Mouse (Mus musculus): ENCODE data around the gene Usp44.

The Usp44 gene

GRCm38 (mm10) chr10:93856095-93856494, 24.7 kb downstream of the Usp44 start:
- DNase-seq, result no peak

- no peak for DNase-seq
These were observed 37.0 kb downstream of the Usp44 start for GRCm38 (mm10) chr10:93868401-93868800.

- DNase-seq, result no peak
These were observed 37.5 kb downstream of the Usp44 start for GRCm38 (mm10) chr10:93868886-93869285.

- DNase-seq, result no peak
These were observed 45.4 kb downstream of the Usp44 start for GRCm38 (mm10) chr10:93876772-93877171.

GRCm38 (mm10) chr10:93878732-93879131, 47.4 kb downstream of the Usp44 start:
- DNase-seq, result no peak

GRCm38 (mm10) chr10:93881918-93882317, 50.6 kb downstream of the Usp44 start:
- DNase-seq, result no peak

GRCm38 (mm10) chr10:93882738-93883364, 51.5 kb downstream of the Usp44 start:
- no peak for DNase-seq

- no peak for DNase-seq
These were observed 54.6 kb downstream of the Usp44 start for GRCm38 (mm10) chr10:93885839-93886477.

- DNase-seq, result no peak
These were observed 57.2 kb downstream of the Usp44 start for GRCm38 (mm10) chr10:93888590-93888934.

- peak; percentile 58 for DNase-seq
These were observed 57.7 kb downstream of the Usp44 start for GRCm38 (mm10) chr10:93888935-93889578.

- DNase-seq, result peak; percentile 85
These were observed 58.2 kb downstream of the Usp44 start for GRCm38 (mm10) chr10:93889579-93889950.

- DNase-seq, result no peak
These were observed 58.6 kb downstream of the Usp44 start for GRCm38 (mm10) chr10:93889976-93890375.

- no peak for DNase-seq
These were observed 59.2 kb downstream of the Usp44 start for GRCm38 (mm10) chr10:93890565-93890964.

GRCm38 (mm10) chr10:93891031-93891430, 59.7 kb downstream of the Usp44 start:
- no peak for DNase-seq

GRCm38 (mm10) chr10:93892551-93892950, 61.2 kb downstream of the Usp44 start:
- no peak for DNase-seq

GRCm38 (mm10) chr10:93897043-93897646, 65.8 kb downstream of the Usp44 start, which contains the start of gene Metap2:
TSS of gene Metap2 (minus strand) at chr10:93897093.
- no peak for DNase-seq

GRCm38 (mm10) chr10:93899303-93899702, 67.9 kb downstream of the Usp44 start:
- no peak for DNase-seq

- no peak for DNase-seq
These were observed 68.6 kb downstream of the Usp44 start for GRCm38 (mm10) chr10:93899907-93900306.

- DNase-seq, result no peak
These were observed 76.0 kb downstream of the Usp44 start for GRCm38 (mm10) chr10:93907376-93907775.

Data from cerebellum, adult 11-12 months (tissue).